Mouse (Mus musculus) liver, adult 2 months (tissue): ENCODE results near the gene Cavin2. TPM values are rescaled to one million over a fixed set of nuclear protein-coding genes. Genes with fewer than 3 reads are reported as not detected.

Source experiments
- DNase-seq: peaks from one replicate; pipeline ENCODE4 v3.0.0-alpha.2; 2011; ENCODE audit warnings: low read depth, low spot score; ENCODE audit errors: extremely low read depth
- H3K27ac ChIP-seq: fragments of 200-500 bp; replicated peaks from 2 replicates; pipeline ENCODE4 v1.5.1; 2012; ENCODE audit warnings: low read depth, mild to moderate bottlenecking, control low read depth, inconsistent platforms, low read length; ENCODE audit not compliant: insufficient read depth
- H3K27me3 ChIP-seq: fragments of 200-500 bp; 2 replicates; pipeline ENCODE4 v1.6.1; 2012; ENCODE audit warnings: mild to moderate bottlenecking, moderate library complexity, low read length, inconsistent platforms; ENCODE audit not compliant: control insufficient read depth, insufficient read depth
- H3K36me3 ChIP-seq: fragments of 200-500 bp; 2 replicates; pipeline ENCODE4 v1.6.1; 2012; ENCODE audit warnings: low read length, inconsistent platforms; ENCODE audit not compliant: control insufficient read depth, insufficient read depth
- H3K4me1 ChIP-seq: fragments of 200-500 bp; 2 replicates; pipeline ENCODE4 v1.6.1; 2011; ENCODE audit warnings: low read length; ENCODE audit not compliant: control insufficient read depth, insufficient read depth
- H3K4me3 ChIP-seq: fragments of 200-500 bp; 2 replicates; pipeline ENCODE4 v1.5.1; 2011; ENCODE audit warnings: low read depth, mild to moderate bottlenecking, control low read depth, low read length, moderate library complexity; ENCODE audit not compliant: insufficient read depth
- H3K79me2 ChIP-seq: fragments of 200-500 bp; 2 replicates; pipeline ENCODE4 v1.6.1; 2012; ENCODE audit warnings: inconsistent platforms, mild to moderate bottlenecking, low read length, moderate library complexity; ENCODE audit not compliant: control insufficient read depth, insufficient read depth
- H3K9ac ChIP-seq: fragments of 200-500 bp; 2 replicates; pipeline ENCODE4 v1.6.1; 2012; ENCODE audit warnings: low read depth, mild to moderate bottlenecking, control low read depth, inconsistent platforms, low read length
- CTCF ChIP-seq: fragments of 200-500 bp; IDR thresholded peaks from 2 replicates; pipeline ENCODE4 v1.5.1; 2011; ENCODE audit warnings: low read depth, low read length, control low read depth
- POLR2A ChIP-seq: fragments of 200-500 bp; IDR thresholded peaks from 2 replicates; pipeline ENCODE4 v1.6.1; 2011; ENCODE audit warnings: low read length, control low read depth; ENCODE audit not compliant: insufficient read depth; ENCODE audit errors: extremely low read depth
- WGBS: fragments of 180-500 bp; shearing (Covaris S2); methylation state at CpG from one replicate; pipeline ENCODE4 v1.1.7; 2018; 5-methylcytosine and 5-hydroxymethylcytosine counted together
- polyA plus RNA-seq: library from polyadenylated mRNA; depleted of rRNA; stranded (reverse); fragments of >200 nt; gene quantifications from 2 replicates; pipeline ENCODE4 v1.2.3, GENCODE M21; 2012
- total RNA-seq: library from RNA; depleted of rRNA; stranded (reverse); fragments of >200 nt; gene quantifications from 2 replicates; pipeline ENCODE4 v1.2.3, GENCODE M21; 2014

Gene Cavin2
- total and polyA plus RNA-seq, 2 experiments: 5.9 to 17.6 TPM

DNA sequence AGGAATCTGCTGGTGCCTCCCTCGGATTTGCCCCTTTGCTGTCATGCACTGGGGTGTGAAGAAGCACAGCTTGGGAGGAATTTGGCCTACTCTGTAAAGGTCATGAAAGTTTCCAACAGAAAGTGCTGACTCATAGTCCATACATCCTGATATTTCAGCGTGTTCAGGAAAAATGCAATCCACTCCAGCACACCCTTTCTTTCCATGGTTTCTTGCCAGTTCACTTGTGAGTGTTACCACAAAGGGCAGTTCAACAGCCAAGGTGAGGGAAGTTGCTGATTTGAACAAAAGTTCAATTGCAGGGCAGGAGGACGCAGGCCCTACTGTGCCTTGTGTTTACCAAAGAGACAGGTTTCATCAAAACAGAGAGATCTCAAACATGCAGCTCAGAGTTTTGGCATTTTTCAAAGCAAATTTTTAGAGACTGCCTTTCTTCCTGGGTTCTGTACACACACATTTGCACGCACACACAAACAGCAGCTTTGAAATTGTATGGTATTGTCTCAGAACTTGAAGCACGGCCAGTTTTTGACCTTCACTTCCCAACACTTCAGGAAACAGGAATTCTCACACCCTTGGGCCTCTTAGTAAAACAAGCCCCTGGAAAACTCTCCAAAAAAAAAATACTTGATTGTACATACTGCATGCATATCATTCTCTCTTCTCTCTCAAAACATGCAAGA, 23.7 kb upstream of the Cavin2 start:
- 34% methylated on average over 5 of the region's 5 CpGs for WGBS

DNA sequence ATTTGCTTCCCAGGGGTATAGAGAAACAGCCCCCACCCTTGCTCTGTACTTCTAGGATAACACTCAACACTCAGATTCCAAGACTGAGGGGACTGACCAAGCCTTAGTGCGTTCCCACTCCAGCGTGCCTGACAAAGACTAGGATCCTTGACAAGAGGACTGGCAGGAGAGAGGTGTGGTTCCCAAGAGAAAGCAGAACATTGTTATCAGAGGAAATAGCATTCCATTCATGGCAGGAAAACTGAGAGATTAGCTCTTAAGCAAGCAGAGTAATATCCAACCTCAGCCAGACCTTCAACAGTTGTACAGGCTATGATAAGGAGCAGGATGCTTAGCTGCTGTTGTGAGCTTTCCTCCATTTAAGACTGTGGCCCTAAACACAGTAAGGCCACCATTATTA, 23.0 kb upstream of the Cavin2 start:
- no peaks in the 10 kb centered on the region for H3K79me2 ChIP-seq
- no peak overlapping the region for H3K4me3 ChIP-seq
- no peak overlapping the region for H3K9ac ChIP-seq
- no peaks in the 10 kb centered on the region for H3K36me3 ChIP-seq
- no peaks in the 10 kb centered on the region for H3K27me3 ChIP-seq
- WGBS: 71% methylated on average over 2 of the region's 2 CpGs
- DNase-seq: peak; percentile 25
- no peak for TF ChIP-seq CTCF
- TF ChIP-seq POLR2A: no peak
- H3K27ac ChIP-seq: peak overlapping the region; percentile 64
- peaks cover 2% of the 10 kb centered on the region; the same call in 1 of the 2 replicates for H3K4me1 ChIP-seq

More for the DNA sequence above, 23.7 kb upstream of the Cavin2 start:
- Histone ChIP-seq H3K36me3 (no peaks in the 10 kb centered on the region), H3K4me1 (peaks cover 2% of the 10 kb centered on the region; the same call in 1 of the 2 replicates), H3K27me3 (no peaks in the 10 kb centered on the region), H3K79me2 (no peaks in the 10 kb centered on the region), H3K9ac (no peak overlapping the region), H3K4me3 (no peak overlapping the region), H3K27ac (peak overlapping the region; percentile 64)
- peak; percentile 41 for DNase-seq
- no peak for TF ChIP-seq CTCF
- no peak for TF ChIP-seq POLR2A

DNA sequence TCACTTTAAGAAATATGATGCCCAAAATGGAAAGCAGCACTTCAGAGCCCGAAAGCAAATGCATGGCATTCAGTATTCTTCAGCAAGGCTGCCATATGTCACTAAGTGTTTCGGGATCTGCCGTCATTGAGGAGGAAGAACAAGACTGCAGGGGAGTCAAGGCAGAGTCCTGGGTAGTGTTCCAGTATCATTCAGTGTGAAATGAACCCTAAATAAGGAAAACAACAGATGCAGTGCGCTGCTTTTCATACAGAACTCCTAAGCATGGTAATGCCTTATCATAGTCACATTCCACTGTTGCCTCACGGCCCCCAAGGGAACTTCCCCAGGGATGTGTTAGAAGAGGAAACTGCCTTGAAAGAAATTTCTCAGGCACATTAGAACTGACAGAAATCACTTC, 21.8 kb upstream of the Cavin2 start:
- Histone ChIP-seq H3K9ac (no peak overlapping the region), H3K4me3 (no peak overlapping the region), H3K27me3 (no peaks in the 10 kb centered on the region), H3K4me1 (peaks cover 2% of the 10 kb centered on the region; the same call in 1 of the 2 replicates), H3K36me3 (no peaks in the 10 kb centered on the region), H3K79me2 (no peaks in the 10 kb centered on the region), H3K27ac (peak overlapping the region; percentile 15; the same call in 1 of the 2 replicates)
- no peak for TF ChIP-seq CTCF
- TF ChIP-seq POLR2A: no peak
- no peak for DNase-seq
- 75% methylated on average over 5 of the region's 5 CpGs for WGBS

DNA sequence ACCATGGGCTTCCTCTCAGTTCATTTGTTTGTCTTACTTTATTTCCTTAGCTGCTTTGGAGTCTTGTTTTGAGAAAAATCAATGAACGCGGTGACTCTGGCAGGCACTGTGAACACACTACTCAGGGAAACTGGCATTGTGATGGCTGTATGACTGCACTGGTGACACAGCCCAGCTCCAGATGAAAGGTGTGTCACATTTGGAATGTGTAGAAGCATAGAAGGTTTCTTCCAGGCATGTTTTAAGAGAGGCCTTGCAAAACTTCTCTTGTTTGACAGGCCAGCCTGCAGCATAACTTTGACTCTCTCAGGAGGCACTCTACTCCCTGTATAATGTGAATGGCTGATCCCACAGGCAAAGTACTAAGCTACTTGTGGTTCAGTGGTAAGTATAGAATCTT, 20.7 kb upstream of the Cavin2 start:
- TF ChIP-seq CTCF: no peak
- no peak for TF ChIP-seq POLR2A
- Histone ChIP-seq H3K4me1 (peaks cover 2% of the 10 kb centered on the region; the same call in 1 of the 2 replicates), H3K79me2 (no peaks in the 10 kb centered on the region), H3K27ac (no peak overlapping the region), H3K36me3 (no peaks in the 10 kb centered on the region), H3K27me3 (no peaks in the 10 kb centered on the region), H3K9ac (no peak overlapping the region), H3K4me3 (no peak overlapping the region)
- 49% methylated on average over 2 of the region's 2 CpGs for WGBS
- DNase-seq: no peak

DNA sequence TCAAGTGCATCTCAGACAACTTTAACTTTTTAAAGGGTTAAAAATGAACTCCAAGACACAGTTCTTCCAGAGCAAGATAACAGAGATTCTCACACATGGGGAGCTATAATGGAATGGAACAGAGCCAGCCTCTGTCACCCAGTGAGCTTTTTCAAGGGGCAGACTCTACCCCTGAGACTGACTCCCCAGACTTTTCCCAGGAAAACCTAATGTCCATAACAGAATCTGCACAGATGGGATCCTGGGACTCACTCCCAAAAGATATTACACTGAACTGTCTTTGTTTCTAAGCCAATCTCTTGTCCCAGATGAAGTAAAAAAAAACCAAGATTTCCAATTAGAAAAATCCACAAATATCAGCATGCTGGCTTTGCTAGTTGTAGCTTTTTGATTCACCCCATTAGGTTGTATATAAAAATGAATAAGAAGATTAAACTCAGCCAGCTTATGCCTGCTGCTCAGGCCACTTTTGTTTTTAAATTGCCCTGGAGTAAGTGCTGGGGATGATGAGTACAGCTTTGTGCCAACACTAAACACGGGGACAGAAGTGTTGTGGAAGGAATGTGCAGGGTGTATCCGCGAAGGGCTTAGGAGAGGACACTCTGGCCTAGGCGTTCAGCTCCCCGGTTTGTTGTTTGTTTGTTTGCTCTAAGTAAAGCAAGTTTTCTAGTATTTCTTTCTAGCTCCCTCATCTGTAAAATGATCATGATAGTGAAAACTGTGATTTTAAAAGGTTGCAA, 18.6 kb upstream of the Cavin2 start:
- no peak for TF ChIP-seq POLR2A
- TF ChIP-seq CTCF: no peak
- DNase-seq: no peak
- 71% methylated on average over 5 of the region's 5 CpGs for WGBS

More for the DNA sequence above, 18.6 kb upstream of the Cavin2 start:
- Histone ChIP-seq H3K27me3 (no peaks in the 10 kb centered on the region), H3K9ac (no peak overlapping the region), H3K36me3 (no peaks in the 10 kb centered on the region), H3K27ac (no peak overlapping the region), H3K4me3 (no peak overlapping the region), H3K79me2 (no peaks in the 10 kb centered on the region), H3K4me1 (peaks cover 2% of the 10 kb centered on the region; the same call in 1 of the 2 replicates)
